Mouse (Mus musculus): Measurements from ENCODE around the gene Pnp2. TPM values are rescaled to one million over a fixed set of nuclear protein-coding genes. Genes with fewer than 3 reads are reported as not detected.
"Not testable (repeated sequence)": the region's sequence is repeated elsewhere in the genome, so short reads cannot be mapped to it uniquely, and the experiment has no call there.

The Pnp2 gene
- polyA plus RNA-seq (2017; shearing (Covaris generic)): 1 to 10 TPM; 1.1 to 1.2 TPM

- ATAC-seq: peak; percentile 93
Measured at GRCm38 (mm10) chr14:50955942-50956508, at the start of gene Pnp2. Gene Pnp2, plus strand, starts transcription at chr14:50955992.

- ATAC-seq: no peak
Measured at GRCm38 (mm10) chr14:50908126-50908525, 47.7 kb upstream of the Pnp2 start.

- no peak for ATAC-seq
Measured at GRCm38 (mm10) chr14:50911356-50911755, 44.4 kb upstream of the Pnp2 start.

DNA sequence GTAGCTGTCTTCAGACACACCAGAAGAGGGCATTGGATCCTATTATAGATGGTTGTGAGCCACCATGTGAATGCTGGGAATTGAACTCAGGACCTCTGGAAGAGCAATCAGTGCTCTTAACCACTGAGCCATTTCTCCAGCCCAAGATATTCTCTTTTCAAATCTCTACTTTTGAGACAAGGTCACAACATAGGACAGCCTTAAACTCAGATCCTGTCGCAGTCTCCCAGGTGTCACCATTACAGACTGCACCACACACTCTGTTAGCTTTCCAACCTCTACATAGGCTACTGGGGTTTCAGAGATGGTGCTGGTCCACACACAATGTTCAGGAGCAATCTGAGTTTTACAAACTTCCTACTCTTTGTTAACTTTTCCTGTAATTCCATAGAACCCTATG lies 32.4 kb upstream of the Pnp2 start:
- not testable (repeated sequence) for ATAC-seq

- peak; percentile 94 for ATAC-seq
Measured at GRCm38 (mm10) chr14:50924281-50925064, 31.3 kb upstream of the Pnp2 start, which contains the start of the genes Osgep and Apex1. Gene Osgep, minus strand, starts transcription at chr14:50924893. Gene Apex1, plus strand, starts transcription at chr14:50924968.

- peak; percentile 24 for ATAC-seq
Measured at GRCm38 (mm10) chr14:50925111-50925920, 30.5 kb upstream of the Pnp2 start.

GRCm38 (mm10) chr14:50927366-50927765 lies 28.4 kb upstream of the Pnp2 start:
- ATAC-seq: no peak

- no peak for ATAC-seq
Measured at GRCm38 (mm10) chr14:50929951-50930350, 25.8 kb upstream of the Pnp2 start.

DNA sequence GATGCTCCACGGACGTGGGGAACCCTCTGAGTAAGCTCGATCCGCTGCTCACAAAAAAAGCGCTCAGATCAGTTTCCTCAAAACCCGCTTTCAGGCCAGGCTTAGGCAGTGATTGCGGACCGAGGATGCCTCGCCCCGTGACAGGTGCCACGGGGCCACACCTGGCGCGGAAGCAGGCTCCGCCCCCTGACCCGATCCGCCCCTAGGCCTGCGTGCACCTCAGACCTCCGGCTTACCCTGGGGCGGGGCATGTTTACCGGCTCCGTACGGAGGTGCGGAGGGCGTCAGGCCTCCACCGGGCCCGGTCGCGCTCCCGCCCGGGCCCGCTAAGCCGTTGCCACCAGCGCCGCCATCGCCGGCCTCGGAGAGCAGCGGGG lies 25.4 kb upstream of the Pnp2 start:
- peak; percentile 28 for ATAC-seq

DNA sequence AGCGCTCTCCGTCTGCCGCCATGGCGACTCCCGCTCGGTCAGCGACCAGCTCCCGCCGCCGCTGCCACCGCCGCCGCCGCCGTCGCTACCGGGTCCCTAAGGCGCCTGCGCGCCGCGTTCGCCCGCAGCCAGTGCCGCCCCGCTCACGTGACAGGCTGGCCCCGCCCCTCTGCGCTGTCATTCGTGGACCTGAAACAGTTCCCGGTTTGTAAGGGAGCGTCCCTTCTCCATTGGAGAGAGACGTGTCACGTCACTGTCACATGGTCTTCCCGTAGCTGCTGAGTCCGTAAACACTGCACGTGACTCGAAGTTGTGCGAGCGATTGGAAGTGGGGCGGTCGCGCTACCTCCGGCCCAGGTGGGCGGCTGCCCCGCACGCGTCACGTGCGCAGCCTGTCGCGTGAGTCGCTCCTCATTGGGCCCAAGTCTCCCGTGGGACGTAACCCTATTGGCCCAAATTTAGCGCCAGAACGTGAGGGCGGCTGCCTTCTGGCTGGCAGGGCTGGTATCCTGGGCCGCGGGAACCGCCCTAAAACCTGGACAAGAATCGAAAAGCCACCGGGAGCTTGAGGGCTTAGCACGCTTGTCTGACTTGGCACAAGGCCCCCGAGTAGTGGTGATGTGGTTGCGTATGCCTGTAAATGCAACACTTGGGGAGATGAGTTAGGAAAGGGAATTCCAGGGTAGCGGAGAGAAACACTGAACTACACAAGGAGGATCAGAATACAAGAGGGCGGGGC lies 24.9 kb upstream of the Pnp2 start, which contains the start of the genes Pip4p1 and Pnp:
TSS of gene Pip4p1 (minus strand) at position 103 of the 739 bp plus-strand sequence.
TSS of gene Pnp (plus strand) at position 329 of the 739 bp plus-strand sequence.
- peak; percentile 93 for ATAC-seq

GRCm38 (mm10) chr14:50931493-50932020 lies 24.2 kb upstream of the Pnp2 start:
- ATAC-seq: peak; percentile 5

GRCm38 (mm10) chr14:50936649-50937048 lies 19.1 kb upstream of the Pnp2 start:
- ATAC-seq: no peak

DNA sequence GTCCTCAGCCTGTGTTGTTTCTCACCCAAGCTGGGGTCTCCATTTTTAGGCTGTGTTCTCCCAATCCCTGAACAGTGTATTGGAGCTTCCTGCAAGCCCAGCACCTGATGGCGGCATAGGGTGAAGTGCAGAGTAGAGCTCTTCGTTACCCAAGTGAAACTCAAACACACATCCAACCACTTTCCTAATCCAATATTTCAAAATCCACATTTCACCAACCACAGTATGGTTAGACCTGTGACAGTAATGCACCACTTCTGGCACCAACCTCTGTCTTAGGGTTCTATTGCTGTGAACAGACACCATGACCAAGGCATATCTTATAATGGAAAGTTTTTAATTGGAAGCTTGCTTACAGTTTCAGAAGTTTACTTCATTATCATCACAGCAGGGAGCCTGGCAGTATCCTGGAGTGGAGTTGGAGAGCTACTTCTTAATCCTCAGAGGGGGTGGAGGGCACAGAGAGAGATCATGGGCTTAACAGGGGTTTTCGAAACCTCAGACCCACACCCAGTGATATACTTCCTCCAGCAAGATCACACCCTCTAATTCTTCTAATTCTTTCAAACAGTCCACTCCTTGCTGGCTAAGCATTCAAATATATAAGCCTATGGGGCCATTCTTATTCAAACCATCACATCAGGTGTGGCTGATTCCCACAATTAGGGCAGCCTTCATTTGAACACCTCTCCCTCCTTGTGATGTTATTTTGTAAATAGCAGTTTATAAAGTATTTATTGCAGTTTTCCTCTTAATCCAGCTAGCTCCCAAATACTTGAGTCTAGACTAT lies 17.5 kb upstream of the Pnp2 start:
- no peak for ATAC-seq

DNA sequence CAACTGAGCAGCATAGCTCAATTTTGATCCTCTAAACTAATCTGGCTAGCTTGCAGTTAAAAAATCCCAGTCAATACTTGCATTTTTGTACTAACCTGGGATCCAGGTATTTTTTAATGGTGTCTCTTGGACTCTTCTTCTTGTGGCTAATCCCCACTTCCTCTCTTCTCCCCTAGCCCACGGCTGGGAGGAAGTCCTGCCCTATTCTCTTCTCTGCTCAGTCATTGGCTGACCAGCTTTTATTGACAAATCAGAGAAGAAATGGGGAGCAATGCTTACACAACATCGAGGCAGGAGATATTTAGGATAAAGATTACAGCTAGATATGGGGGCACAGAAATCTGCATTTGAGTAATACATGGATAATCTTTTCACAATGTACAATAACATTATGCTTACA lies 16.9 kb upstream of the Pnp2 start:
- ATAC-seq: peak; percentile 89

DNA sequence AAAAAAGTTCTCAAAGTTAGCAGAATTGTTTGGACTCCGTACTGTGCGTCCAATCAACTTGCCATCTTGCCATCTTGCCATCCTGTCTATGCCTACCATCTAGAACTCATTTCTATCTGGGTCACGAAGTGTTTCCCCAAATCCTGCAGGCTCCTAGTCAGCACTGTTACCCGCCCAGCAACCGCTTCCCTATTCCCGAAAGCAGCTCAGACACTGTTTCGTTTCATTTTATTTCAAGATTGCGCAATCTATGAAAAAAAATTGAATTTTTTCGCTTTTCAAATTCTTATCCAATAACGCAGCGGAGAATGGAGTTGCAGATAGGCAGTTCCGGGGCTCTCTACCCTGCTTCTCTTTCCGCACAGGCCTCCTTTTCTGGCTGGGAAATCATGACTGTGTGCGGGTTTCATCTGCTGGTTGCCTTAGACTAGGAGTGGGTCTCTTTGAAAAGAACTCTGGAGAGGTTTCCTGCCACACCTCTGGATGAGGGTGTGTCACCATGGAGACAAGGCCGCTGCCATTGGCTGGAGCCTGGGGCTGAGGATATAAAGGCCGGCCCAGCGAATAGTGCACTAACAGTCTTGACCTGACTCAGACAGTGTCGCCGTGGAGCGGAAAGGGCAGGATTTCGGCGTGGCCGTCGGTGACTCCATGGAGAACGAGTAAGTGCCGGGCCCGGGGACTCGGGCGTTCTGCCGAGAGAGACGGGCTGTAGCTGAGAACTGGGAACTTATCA lies 11.7 kb upstream of the Pnp2 start, which contains the start of gene Gm49342:
TSS of gene Gm49342 (plus strand) at position 586 of the 736 bp plus-strand sequence.
- ATAC-seq: peak; percentile 92

DNA sequence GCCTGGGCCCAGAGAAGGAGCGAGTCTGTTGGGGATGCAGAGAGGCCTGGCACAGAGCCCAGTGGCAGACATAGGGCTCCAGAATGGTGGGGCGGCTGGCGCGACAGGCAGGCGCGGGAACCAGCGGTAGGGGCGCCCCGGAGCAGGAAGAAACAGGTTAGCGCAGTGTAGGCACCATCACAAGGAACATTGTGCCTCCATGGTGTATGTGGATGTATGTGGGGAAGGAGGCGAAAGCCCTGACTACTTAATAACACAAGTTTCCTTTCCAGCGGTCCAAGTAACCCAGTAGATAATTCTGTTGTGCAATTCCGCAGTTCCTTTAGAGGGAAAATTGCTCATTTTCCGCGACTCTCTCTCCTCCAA lies 11.1 kb upstream of the Pnp2 start:
- peak; percentile 83 for ATAC-seq

DNA sequence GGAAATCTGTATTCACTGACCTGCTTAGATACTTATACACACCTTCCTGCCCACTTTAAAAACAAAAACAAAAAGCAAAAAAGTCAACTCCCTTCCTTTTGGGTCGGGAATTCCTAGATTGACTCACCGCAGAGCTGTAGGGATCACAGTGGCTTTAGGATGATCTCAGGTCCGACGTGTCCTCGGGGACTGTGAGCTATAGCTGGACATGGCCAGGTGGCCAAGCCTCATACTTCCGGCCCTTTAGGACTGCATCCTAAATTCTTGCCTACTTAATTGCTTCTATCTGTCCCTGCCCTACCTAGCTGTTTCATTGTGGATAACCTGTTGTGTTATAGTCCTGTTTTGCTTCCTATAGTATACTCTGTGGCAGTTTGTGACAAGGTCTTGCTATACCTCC lies 10.7 kb upstream of the Pnp2 start:
- ATAC-seq: not testable (repeated sequence)

DNA sequence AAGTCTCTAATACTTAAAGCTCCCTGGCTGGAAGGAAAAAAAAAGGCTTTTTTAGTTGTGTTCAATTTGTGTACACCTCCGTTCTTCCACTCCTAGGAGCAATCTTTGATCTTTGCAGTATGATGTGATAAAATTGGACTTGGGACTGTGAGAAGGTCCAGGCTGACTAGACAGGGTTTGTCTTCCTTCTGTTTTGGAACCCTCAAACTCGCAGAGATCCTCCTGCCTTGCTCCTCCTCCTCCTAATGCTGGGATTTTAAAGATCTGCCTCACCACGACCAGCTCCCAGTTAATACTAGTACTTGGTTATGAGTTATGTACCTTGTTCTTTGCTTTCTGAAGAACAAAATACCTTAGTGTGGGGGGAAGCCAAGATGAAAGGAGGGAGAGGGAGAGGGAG lies 10.3 kb upstream of the Pnp2 start:
- not testable (repeated sequence) for ATAC-seq

DNA sequence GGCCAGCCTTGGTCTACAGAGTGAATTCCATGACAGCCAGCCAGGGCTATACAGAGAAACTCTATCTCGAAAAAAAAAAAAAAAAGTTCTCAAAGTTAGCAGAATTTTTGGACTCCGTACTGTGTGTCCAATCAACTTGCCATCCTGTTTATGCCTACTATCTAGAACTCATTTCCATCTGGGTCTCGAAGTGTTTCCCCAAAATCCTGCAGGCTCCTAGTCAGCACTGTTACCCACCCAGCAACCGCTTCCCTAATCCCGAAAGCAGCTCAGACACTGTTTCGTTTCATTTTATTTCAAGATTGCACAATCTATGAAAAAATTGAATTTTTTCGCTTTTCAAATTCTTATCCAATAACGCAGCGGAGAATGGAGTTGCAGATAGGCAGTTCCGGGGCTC lies 305 bp upstream of the Pnp2 start:
- no peak for ATAC-seq

DNA sequence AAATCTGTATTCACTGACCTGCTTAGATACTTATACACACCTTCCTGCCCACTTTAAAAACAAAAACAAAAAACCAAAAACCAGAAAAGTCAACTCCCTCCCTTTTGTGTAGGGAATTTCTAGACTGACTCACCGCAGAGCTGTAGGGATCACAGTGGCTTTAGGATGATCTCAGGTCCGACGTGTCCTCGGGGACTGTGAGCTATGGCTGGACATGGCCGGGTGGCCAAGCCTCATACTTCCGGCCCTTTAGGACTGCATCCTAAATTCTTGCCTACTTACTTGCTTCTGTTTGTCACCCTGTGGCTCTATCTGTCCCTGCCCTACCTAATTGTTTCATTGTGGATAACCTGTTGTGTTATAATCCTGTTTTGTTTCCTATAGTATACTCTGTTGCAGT lies 932 bp downstream of the Pnp2 start:
- ATAC-seq: not testable (repeated sequence)

Measured in CD4-positive, CD25-positive, alpha-beta regulatory T cell, adult 4 months (primary cell).